Mouse (Mus musculus): ENCODE measurements around the gene Nbea.

Nbea gene

DNA sequence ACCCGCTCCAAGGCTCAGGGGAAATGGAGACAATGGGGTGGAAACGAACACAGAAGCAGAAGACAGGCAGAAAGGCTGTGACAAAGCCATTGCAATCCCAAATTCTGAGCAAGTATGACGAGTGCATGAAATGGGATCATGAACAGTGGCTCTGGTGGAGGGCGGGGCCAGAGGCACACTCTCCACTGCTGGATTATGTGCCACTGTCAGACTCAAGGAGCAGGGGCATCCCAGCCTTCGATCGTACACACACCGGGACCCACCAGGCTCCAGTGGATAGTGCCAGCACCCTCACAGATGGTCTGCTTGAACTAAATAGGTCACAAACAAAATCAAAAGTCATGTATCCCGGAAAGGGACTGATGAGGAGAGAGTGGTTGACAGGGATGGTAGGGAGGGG, 220.5 kb downstream of the Nbea start:
- no peak for DNase-seq (ENCODE audit: low read depth, low spot score)
- H3K36me3 ChIP-seq (ENCODE audit: control insufficient read depth, insufficient read depth, low read length, poor library complexity, severe bottlenecking): no peaks in the 10 kb centered on the region
- H3K27me3 ChIP-seq (ENCODE audit: control insufficient read depth, insufficient read depth, low read length, poor library complexity, severe bottlenecking): no peaks in the 10 kb centered on the region; the same call in 1 of the 2 replicates

DNA sequence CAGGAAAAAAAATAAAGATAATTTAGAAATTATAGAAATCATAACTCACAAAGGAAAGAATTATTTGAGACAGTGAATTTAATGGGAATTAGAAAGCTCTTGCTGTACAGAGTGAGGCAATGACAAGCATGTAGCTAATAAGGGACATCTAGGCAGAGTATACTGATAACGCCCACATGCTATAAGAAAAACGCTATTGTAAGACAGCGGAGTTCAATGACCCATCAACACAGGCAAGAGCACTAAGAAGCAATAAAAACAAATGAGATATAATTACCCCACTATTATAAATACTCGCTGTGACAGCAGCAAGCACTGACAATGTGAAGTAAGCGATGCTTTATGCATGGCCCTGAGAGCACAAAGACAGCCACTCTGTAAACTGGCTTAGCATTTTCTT, 233.5 kb downstream of the Nbea start:
- no peak for DNase-seq (ENCODE audit: low read depth, low spot score)
- Histone ChIP-seq H3K36me3 (ENCODE audit: control insufficient read depth, insufficient read depth, low read length, poor library complexity, severe bottlenecking) (no peaks in the 10 kb centered on the region), H3K27me3 (ENCODE audit: control insufficient read depth, insufficient read depth, low read length, poor library complexity, severe bottlenecking) (no peaks in the 10 kb centered on the region)

DNA sequence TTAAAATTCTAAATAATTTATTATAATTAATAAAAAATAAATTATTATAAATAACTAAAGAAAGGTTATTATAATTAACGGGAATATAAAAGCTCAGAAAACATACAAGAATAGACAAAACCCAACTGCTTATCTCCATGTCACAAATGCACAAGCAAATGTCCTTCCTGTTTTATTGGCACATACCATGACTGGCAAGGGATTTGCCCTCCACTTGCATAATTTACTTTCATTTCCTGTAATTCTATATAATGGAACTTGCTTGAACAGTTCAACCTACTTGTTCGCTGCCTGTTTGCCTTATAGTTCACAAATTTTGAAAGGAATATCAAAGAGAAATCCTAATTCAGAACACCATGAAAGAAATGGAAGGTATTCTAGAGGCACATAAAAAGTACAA, 234.4 kb downstream of the Nbea start:
- no peak for DNase-seq (ENCODE audit: low read depth, low spot score)
- Histone ChIP-seq H3K36me3 (ENCODE audit: control insufficient read depth, insufficient read depth, low read length, poor library complexity, severe bottlenecking) (no peaks in the 10 kb centered on the region), H3K27me3 (ENCODE audit: control insufficient read depth, insufficient read depth, low read length, poor library complexity, severe bottlenecking) (no peaks in the 10 kb centered on the region)

DNA sequence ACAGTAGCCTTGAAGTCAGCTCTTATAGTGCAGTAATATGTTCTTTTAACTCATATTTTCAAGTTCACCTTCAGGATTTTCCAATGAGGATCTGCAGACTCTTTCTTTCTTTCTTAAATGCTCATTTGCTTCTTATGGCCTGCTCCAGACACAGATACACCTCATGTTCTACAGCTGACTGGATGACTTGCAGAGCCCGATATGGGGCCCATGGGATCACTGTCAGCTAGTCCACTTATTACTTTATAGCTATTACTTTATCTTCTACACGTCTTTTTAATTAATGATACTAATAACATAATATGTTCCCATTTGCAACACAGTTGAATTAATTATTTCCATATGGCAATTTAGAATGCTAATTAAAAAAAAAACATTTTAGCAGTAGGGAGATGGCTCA, 256.2 kb downstream of the Nbea start:
- DNase-seq (ENCODE audit: low read depth, low spot score): no peak
- Histone ChIP-seq H3K27me3 (ENCODE audit: control insufficient read depth, insufficient read depth, low read length, poor library complexity, severe bottlenecking) (no peaks in the 10 kb centered on the region), H3K36me3 (ENCODE audit: control insufficient read depth, insufficient read depth, low read length, poor library complexity, severe bottlenecking) (no peaks in the 10 kb centered on the region)

DNA sequence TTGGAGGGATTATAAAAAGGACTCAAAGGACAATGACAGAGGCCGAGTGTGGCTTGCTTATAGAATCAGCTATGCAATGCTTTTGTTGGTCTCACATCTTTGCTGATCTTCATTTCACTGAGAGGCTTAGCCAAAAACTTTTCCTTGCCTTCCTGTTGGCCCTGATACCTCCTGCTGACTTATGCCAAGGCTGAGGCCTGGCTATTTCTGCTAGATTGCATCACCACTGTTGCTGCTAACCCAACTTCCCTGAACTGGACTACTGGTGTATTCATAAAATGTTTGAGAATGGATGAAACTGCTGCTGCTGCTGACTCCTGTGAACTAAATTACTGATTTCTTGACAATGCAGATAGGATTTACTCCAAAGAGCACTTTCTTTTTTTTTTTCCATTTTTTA, 274.2 kb downstream of the Nbea start:
- no peaks in the 10 kb centered on the region for H3K27me3 ChIP-seq (ENCODE audit: control insufficient read depth, insufficient read depth, low read length, poor library complexity, severe bottlenecking)
- no peak for DNase-seq (ENCODE audit: low read depth, low spot score)
- no peaks in the 10 kb centered on the region for H3K36me3 ChIP-seq (ENCODE audit: control insufficient read depth, insufficient read depth, low read length, poor library complexity, severe bottlenecking)

DNA sequence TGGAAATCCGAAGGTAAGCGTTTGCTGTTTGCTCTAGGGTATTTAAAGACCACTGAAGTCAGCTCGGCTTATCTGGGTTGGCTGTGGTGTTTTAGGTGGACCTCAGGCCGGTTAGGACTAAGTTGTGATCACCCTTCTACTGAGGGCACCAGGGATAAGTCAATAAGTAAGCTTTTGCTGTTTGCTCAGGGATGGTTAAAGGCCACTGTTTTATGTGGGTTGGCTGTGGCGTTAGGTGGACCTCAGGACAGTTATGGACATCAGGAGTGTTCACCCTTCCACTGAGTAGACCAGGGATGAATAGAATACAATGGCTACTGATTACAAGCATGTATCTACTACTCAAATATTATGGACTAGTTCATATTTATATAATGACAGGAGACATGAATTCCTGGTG, 292.9 kb downstream of the Nbea start:
- no peaks in the 10 kb centered on the region for H3K36me3 ChIP-seq (ENCODE audit: control insufficient read depth, insufficient read depth, low read length, poor library complexity, severe bottlenecking)
- H3K27me3 ChIP-seq (ENCODE audit: control insufficient read depth, insufficient read depth, low read length, poor library complexity, severe bottlenecking): no peaks in the 10 kb centered on the region
- DNase-seq (ENCODE audit: low read depth, low spot score): no peak

DNA sequence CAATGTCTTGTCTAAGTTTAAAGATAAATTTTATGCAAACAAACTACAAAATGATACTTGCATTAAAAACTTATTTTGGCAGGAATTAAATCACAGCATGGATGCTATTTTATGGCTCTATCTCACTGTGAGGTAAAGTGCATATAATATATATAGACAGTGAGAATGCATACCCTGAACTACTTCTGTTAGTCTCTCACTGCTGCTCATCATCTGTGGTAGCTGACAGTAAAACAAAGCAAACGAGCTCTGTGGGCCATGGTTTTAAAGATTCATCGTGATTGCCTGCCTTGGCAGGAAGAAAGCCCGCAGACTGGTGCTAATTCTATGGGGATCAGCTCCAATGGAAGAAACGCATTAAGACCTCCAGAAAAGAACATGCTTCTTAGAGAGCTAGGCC, 294.3 kb downstream of the Nbea start:
- H3K36me3 ChIP-seq (ENCODE audit: control insufficient read depth, insufficient read depth, low read length, poor library complexity, severe bottlenecking): no peaks in the 10 kb centered on the region
- DNase-seq (ENCODE audit: low read depth, low spot score): no peak
- no peaks in the 10 kb centered on the region for H3K27me3 ChIP-seq (ENCODE audit: control insufficient read depth, insufficient read depth, low read length, poor library complexity, severe bottlenecking)

DNA sequence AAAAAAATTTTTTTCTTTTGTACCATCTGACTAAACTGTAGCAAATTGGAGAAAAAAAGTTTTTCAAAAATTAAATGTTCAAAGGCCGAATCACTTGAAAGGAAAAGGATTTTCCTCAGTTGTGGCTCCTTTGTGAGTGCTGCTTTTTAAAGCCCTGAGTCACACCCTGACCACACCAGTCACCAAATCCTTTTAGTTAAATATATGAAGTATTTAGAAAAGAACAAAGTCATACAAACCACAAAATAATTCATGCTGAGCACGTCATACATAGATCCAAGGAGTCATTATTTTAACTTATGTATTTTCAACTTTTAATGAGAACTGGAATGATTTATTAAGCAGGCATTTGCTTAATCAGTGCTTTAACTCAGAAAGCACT, 295.7 kb downstream of the Nbea start:
- Histone ChIP-seq H3K27me3 (ENCODE audit: control insufficient read depth, insufficient read depth, low read length, poor library complexity, severe bottlenecking) (no peaks in the 10 kb centered on the region), H3K36me3 (ENCODE audit: control insufficient read depth, insufficient read depth, low read length, poor library complexity, severe bottlenecking) (no peaks in the 10 kb centered on the region)
- no peak for DNase-seq (ENCODE audit: low read depth, low spot score)

DNA sequence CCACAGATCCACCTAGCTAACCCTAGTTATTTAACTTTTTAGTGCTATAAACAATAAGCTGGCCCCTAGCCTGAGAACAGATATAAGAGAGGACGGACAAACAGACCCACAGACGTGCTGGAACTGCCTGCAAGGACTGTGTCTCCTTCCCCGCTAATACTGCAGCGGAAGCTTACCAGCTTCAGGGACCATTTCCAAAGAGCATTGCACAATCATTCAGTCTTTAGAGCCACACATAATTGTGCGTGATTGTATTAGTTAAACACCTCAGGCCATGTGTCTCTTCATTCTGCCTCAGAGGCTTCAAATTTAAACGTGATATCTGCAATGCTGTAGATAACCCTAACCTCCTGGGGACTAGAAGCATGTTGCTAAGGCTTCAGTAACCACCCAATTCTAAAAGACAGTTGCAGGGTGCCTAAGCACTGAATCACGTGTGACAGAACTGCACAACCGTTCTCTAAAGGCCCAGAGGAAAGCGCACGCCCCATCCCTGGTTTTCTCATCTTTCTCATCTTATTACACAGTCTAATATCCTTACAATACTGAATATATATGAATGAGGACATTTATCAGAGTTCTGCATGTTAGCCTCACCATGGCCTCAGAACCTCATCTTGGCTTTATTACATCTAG, 296.2 kb downstream of the Nbea start:
- Histone ChIP-seq H3K27me3 (ENCODE audit: control insufficient read depth, insufficient read depth, low read length, poor library complexity, severe bottlenecking) (no peaks in the 10 kb centered on the region), H3K36me3 (ENCODE audit: control insufficient read depth, insufficient read depth, low read length, poor library complexity, severe bottlenecking) (no peaks in the 10 kb centered on the region)
- no peak for DNase-seq (ENCODE audit: low read depth, low spot score)

DNA sequence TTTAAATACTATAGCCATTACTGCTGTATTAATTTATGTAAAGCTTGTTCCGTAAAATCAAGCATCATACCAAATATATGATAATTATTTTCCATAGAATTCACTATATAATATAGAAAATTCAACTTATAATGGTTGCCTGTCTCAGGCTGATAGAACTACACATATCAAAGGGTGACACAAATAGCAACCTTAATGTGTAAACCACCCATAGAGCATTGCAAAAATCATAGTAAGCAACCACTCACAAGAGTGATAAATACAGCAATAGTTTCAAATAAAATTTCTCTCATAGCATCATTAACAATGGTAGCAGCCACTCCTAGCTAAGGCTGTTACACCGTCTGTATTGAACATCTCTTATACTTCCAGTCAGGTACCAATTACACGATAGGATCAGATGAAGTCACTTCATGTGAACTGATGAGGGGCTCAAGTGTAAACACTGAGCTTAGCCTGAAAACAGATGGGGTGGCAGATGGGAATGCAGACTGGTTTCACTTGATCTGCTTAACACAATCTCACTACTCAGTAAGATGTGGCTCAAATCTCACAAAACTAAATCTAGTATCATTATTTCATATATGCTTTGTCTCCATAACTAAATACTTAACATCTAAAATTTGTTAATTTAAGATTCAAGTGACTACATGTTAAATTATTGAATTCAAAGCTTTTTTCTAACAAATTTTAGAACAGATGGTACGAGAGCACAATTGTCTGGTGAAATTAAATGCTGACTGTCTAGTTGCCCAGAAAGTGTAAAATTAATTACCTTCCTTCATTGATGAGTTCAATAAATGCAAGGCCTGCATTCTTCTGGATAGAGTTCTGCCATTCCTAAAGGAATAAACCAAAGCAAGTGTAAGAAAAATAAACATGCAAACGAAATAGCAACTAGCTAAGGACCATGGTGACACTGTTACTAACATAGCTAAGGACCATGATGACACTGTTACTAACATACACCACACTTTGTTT, 310.3 kb downstream of the Nbea start:
- no peaks in the 10 kb centered on the region for H3K27me3 ChIP-seq (ENCODE audit: control insufficient read depth, insufficient read depth, low read length, poor library complexity, severe bottlenecking)
- no peaks in the 10 kb centered on the region for H3K36me3 ChIP-seq (ENCODE audit: control insufficient read depth, insufficient read depth, low read length, poor library complexity, severe bottlenecking)
- no peak for DNase-seq (ENCODE audit: low read depth, low spot score)

DNA sequence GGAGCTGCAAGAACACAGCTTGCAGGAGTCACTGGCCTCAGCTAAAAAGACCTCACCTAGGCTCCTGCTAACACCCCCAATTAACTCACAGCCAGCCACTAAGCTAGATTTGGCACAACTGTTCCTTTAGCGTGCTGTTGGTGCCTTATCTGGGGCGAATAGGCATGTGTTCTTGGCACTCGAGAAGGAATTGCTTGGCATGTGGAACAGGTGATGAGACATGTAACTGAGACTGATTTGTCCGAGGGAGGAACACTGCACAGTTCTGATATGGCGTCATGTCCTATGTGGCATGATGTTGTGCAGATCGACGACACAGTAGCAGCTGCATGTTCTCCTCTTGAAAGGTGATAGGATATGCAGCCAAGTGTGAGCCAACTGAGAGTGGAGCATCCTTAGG, 331.0 kb downstream of the Nbea start:
- no peaks in the 10 kb centered on the region for H3K27me3 ChIP-seq (ENCODE audit: control insufficient read depth, insufficient read depth, low read length, poor library complexity, severe bottlenecking)
- no peak for DNase-seq (ENCODE audit: low read depth, low spot score)
- H3K36me3 ChIP-seq (ENCODE audit: control insufficient read depth, insufficient read depth, low read length, poor library complexity, severe bottlenecking): no peaks in the 10 kb centered on the region

DNA sequence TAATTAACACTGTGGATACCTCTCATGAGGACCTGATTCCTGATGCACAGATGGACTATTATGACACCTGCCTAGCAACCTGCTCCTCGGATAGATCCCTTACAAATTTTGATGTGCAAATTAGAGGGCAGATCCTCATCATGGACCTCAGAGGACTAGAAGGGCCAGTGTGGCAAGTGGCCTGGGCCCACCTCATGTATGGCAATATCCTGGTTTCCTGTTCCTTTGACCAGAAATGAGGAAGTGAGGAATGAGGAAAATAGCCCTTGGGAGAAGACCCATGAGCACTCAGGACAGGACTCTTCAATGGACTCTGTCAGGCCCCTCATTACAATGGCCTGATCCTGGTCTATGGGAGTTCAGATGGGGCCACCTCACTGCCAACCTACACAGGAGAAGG, 336.4 kb downstream of the Nbea start:
- no peaks in the 10 kb centered on the region for H3K36me3 ChIP-seq (ENCODE audit: control insufficient read depth, insufficient read depth, low read length, poor library complexity, severe bottlenecking)
- no peaks in the 10 kb centered on the region for H3K27me3 ChIP-seq (ENCODE audit: control insufficient read depth, insufficient read depth, low read length, poor library complexity, severe bottlenecking)
- no peak for DNase-seq (ENCODE audit: low read depth, low spot score)

DNA sequence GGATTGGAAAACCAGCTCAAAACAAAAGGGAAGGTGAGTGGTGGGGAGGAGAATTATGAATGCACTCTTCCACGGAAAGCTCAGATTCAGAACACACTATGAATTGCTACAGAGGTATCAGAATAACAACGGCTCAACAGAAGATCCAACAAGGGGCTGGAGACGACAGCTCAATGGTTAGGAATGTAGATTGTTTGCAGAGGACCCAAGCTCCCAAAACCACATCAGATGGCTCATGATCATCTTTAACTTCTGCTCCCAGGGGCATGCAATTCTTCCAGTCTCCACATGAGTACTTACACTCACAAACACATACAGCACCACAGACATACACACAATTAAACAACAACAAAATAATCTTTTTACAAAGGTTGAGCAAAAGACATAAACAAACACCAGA, 346.3 kb downstream of the Nbea start:
- Histone ChIP-seq H3K27me3 (ENCODE audit: control insufficient read depth, insufficient read depth, low read length, poor library complexity, severe bottlenecking) (no peaks in the 10 kb centered on the region; the same call in 1 of the 2 replicates), H3K36me3 (ENCODE audit: control insufficient read depth, insufficient read depth, low read length, poor library complexity, severe bottlenecking) (no peaks in the 10 kb centered on the region)
- no peak for DNase-seq (ENCODE audit: low read depth, low spot score)

DNA sequence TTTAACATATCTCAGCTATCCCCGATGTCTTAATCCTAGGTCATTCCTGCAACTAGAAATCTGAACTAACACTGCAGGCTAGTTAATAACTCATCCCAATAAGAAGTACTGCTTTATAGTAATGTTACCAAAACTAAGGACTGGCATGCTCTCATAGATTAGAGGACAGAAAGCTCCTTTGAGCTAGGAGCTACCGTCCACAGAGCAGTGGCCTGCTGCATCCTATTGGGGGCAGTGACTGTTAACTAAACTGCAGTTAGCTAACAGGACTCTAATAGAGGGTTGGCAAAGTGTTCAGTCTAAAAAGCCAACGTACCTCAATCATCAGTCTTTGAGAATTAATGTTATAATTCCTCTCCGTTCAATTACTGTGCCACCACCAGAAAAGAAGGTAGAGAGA, 348.3 kb downstream of the Nbea start:
- no peaks in the 10 kb centered on the region for H3K36me3 ChIP-seq (ENCODE audit: control insufficient read depth, insufficient read depth, low read length, poor library complexity, severe bottlenecking)
- no peak for DNase-seq (ENCODE audit: low read depth, low spot score)
- H3K27me3 ChIP-seq (ENCODE audit: control insufficient read depth, insufficient read depth, low read length, poor library complexity, severe bottlenecking): no peaks in the 10 kb centered on the region; the same call in 1 of the 2 replicates

DNA sequence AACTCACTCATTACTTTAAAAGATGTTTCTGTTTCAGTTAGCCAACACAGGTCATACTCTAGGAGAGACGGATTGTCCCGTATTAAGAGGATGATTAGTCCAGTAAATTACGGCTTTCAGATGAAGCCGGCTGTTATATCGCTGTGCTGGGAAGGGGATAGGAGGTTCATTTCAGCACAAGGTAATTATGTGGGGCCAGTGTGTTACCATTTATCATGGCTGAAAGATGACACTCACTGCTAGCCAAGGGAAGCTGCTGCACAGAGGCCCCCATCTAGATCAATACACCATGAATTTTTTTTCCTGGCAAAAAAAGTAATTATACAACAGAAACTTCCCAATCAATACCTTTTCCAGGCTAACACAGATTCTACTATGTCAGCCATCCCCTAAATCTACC, 353.3 kb downstream of the Nbea start:
- no peaks in the 10 kb centered on the region; the same call in 1 of the 2 replicates for H3K27me3 ChIP-seq (ENCODE audit: control insufficient read depth, insufficient read depth, low read length, poor library complexity, severe bottlenecking)
- no peaks in the 10 kb centered on the region for H3K36me3 ChIP-seq (ENCODE audit: control insufficient read depth, insufficient read depth, low read length, poor library complexity, severe bottlenecking)
- DNase-seq (ENCODE audit: low read depth, low spot score): no peak
